Mouse (Mus musculus): ENCODE data around the gene P4htm. TPM values are rescaled to one million over a fixed set of nuclear protein-coding genes. Genes with fewer than 3 reads are reported as not detected.

Gene P4htm
- polyA plus RNA-seq, 1 experiment from 2014 or later, result 27.0 TPM

GRCm38 (mm10) chr9:108573774-108574690 is 23.4 kb downstream of the P4htm start:
- H3K9me3 ChIP-seq (ENCODE audit: control insufficient read depth, low read length), result no peaks in the 10 kb centered on the region
- ATAC-seq (ENCODE audit: low FRiP score, low TSS enrichment) (no peak), DNase-seq (peak; percentile 78)
- 0 out of 2 replicates have a peak overlapping the region, but pooled peaks have one; percentile 26 for H3K27ac ChIP-seq (replicated peaks; ENCODE audit: low read depth, low read length)
- 0 out of 2 replicates have a peak overlapping the region, but pooled peaks have one; percentile 16 for H3K9ac ChIP-seq (replicated peaks; ENCODE audit: low read length)
- WGBS, result 49% methylated on average over 26 of the region's 26 CpGs
- no peaks in the 10 kb centered on the region for H3K27me3 ChIP-seq (ENCODE audit: control insufficient read depth, insufficient read depth, low read length)
- peak overlapping the region; percentile 29; the same call in 1 of the 2 replicates for H3K4me2 ChIP-seq (ENCODE audit: low read length)
- H3K36me3 ChIP-seq (ENCODE audit: control insufficient read depth, insufficient read depth, low read length), result peaks cover 58% of the 10 kb centered on the region
- H3K4me3 ChIP-seq (replicated peaks; ENCODE audit: low read depth, low read length), result no peak overlapping the region
- H3K4me1 ChIP-seq (ENCODE audit: control insufficient read depth, insufficient read depth, low read length), result peaks cover 57% of the 10 kb centered on the region

DNA sequence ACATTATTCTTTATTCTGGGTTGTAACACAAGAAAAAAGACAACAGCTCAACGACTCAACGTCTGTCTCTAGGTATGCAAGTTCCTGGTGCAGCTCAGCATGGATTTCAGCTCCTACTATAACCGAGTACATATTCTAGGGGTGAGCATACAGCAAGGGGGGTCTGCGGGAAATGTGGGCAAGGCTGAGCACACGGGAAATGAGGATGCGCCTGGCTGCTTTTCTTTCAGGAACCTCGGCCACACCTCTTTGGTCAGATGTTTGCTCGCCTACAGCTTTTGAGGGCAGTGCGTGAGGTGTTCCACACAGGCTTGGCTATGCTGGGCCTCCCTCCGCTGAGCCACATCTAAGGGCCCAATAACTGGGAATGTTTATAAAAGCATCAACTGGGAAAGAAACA is 25.1 kb downstream of the P4htm start:
- Histone ChIP-seq H3K9me3 (ENCODE audit: control insufficient read depth, low read length) (no peaks in the 10 kb centered on the region), H3K36me3 (ENCODE audit: control insufficient read depth, insufficient read depth, low read length) (peaks cover 58% of the 10 kb centered on the region), H3K4me3 (replicated peaks; ENCODE audit: low read depth, low read length) (no peak overlapping the region), H3K4me1 (ENCODE audit: control insufficient read depth, insufficient read depth, low read length) (peaks cover 57% of the 10 kb centered on the region), H3K9ac (replicated peaks; ENCODE audit: low read length) (no peak overlapping the region), H3K27ac (replicated peaks; ENCODE audit: low read depth, low read length) (no peak overlapping the region), H3K4me2 (ENCODE audit: low read length) (no peak overlapping the region), H3K27me3 (ENCODE audit: control insufficient read depth, insufficient read depth, low read length) (no peaks in the 10 kb centered on the region)
- 78% methylated on average over 10 of the region's 10 CpGs for WGBS
- no peak for ATAC-seq (ENCODE audit: low FRiP score, low TSS enrichment)
- DNase-seq, result no peak

DNA sequence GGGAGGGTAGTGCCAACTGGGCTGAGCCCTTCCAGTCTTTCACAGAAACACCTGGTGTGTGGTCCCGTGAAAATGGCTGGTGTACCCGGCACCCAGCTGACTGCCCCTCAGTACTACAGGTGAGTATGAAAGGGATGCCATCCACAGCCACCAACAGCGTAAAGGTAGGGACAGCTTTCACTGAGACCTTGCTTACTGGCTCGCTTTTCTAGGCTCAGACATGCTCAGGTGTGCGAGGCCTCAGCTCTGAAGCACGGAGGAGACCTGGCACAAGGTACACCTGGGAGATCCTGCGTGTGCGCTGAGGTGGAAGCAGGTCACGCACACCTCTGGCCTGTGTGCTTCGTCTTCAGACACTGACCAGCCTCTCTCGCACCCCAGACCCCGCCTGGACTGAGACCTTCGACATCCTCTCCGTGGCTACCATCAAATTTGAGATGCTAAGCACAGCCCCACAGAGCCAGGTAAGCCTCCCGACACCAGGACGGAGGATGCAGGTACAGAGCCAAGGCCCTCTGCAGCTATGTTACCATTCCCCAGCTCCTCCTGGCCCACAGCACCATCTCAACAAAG is 26.0 kb downstream of the P4htm start:
- peaks cover 49% of the 10 kb centered on the region for H3K4me1 ChIP-seq (ENCODE audit: control insufficient read depth, insufficient read depth, low read length)

DNA sequence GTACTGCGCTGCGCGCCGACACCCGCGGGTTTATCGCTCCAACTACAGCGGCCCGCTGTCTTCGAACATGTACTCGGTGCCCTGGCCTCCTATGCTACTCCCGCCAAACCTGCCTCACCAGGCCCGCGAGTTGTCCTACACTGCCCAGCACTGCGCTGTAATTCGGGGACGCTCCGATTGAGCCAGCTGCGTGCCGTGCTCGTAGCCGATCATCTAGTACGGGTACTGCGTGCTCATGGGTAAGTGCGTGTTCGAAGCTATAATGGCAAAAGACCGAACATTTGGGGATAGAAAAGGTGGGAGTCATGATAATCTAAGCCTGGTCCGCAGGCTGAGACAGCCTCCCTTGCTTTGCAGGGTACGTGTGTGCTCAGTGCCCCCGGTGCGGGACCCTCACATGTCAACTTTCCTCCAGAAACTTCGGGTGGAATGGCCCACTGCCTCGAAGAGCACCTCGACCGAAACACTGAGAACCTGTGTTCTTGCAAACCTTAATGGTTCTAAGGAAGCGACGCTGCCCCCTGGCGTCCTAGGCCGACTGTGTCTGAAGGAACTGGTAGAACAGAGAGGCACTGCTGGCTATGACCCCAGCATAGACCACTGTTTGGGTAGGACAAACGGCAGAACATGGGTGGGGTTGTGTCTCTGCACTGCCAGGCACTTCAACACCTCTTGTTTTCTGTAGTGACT is 27.1 kb downstream of the P4htm start:
- Histone ChIP-seq H3K27ac (replicated peaks; ENCODE audit: low read depth, low read length) (peak overlapping the region; percentile 60), H3K4me3 (replicated peaks; ENCODE audit: low read depth, low read length) (peak overlapping the region; percentile 53), H3K27me3 (ENCODE audit: control insufficient read depth, insufficient read depth, low read length) (no peaks in the 10 kb centered on the region), H3K9ac (replicated peaks; ENCODE audit: low read length) (peak overlapping the region; percentile 62), H3K36me3 (ENCODE audit: control insufficient read depth, insufficient read depth, low read length) (peaks cover 55% of the 10 kb centered on the region), H3K9me3 (ENCODE audit: control insufficient read depth, low read length) (no peaks in the 10 kb centered on the region), H3K4me2 (ENCODE audit: low read length) (peak overlapping the region; percentile 97), H3K4me1 (ENCODE audit: control insufficient read depth, insufficient read depth, low read length) (peaks cover 45% of the 10 kb centered on the region)
- ATAC-seq (ENCODE audit: low FRiP score, low TSS enrichment), result 0 out of 2 replicates have a peak, but pooled peaks have one; percentile 1
- 1% methylated on average over 40 of the region's 40 CpGs for WGBS
- DNase-seq, result peak; percentile 86

More for the DNA sequence above, 26.0 kb downstream of the P4htm start:
- H3K9me3 ChIP-seq (ENCODE audit: control insufficient read depth, low read length), result no peaks in the 10 kb centered on the region
- no peak overlapping the region for H3K9ac ChIP-seq (replicated peaks; ENCODE audit: low read length)
- DNase-seq, result no peak
- H3K27ac ChIP-seq (replicated peaks; ENCODE audit: low read depth, low read length), result no peak overlapping the region
- ATAC-seq (ENCODE audit: low FRiP score, low TSS enrichment), result no peak
- no peak overlapping the region for H3K4me2 ChIP-seq (ENCODE audit: low read length)
- WGBS, result 97% methylated on average over 16 of the region's 16 CpGs
- H3K4me3 ChIP-seq (replicated peaks; ENCODE audit: low read depth, low read length), result no peak overlapping the region
- H3K27me3 ChIP-seq (ENCODE audit: control insufficient read depth, insufficient read depth, low read length), result no peaks in the 10 kb centered on the region
- peaks cover 58% of the 10 kb centered on the region for H3K36me3 ChIP-seq (ENCODE audit: control insufficient read depth, insufficient read depth, low read length)

DNA sequence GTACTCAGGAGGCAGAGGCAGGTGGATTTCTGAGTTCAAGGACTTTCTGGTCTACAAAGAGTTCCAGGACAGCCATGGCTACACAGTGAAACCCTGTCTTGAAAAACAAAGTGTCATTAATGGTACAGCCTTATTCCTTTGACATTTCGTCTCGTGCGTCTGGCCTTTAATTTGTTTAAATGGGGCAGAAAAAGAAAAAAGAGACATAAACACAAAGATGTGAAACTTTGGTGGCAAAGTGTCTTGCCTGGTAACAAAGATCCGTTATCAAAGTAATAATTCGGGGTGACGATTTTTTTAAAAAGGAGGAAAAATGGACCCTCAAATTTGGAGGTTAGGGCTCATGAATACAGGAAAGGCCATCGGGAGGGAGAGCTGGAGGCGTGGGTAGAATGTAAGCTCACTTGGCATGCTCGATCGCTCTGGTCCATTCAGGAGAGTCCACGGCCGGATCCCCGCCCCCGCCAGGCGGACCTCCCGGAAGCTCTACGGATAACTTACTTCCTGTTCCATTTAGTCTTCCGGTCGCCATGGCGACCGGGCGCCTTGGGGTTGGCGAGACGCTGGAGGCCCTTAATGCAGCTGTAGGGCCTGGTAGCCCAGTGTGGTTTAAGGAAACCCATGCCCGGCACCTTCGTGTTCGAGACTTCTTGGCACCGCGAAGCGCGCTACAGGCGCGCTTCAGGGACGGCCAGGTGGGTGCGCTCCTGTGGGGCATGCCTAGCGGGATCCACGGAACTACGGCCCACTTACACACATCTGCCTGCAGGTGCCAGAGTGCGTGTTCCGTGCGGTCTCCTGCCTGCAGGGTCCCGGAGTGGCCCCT is 27.9 kb downstream of the P4htm start, which contains the start of gene Dalrd3:
Gene Dalrd3, plus strand, starts transcription at position 506 of the 826 bp plus-strand sequence.
- DNase-seq (peak; percentile 97), ATAC-seq (ENCODE audit: low FRiP score, low TSS enrichment) (peak; percentile 57)
- H3K27ac ChIP-seq (replicated peaks; ENCODE audit: low read depth, low read length), result peak within 1 kb of the TSS; percentile 60
- peaks cover 54% of the 10 kb centered on the region for H3K36me3 ChIP-seq (ENCODE audit: control insufficient read depth, insufficient read depth, low read length)
- peaks cover 38% of the 10 kb centered on the region for H3K4me1 ChIP-seq (ENCODE audit: control insufficient read depth, insufficient read depth, low read length)
- peak within 1 kb of the TSS; percentile 62 for H3K9ac ChIP-seq (replicated peaks; ENCODE audit: low read length)
- peak within 1 kb of the TSS; percentile 100 for H3K4me2 ChIP-seq (ENCODE audit: low read length)
- H3K9me3 ChIP-seq (ENCODE audit: control insufficient read depth, low read length), result no peaks in the 10 kb centered on the region
- no peaks in the 10 kb centered on the region for H3K27me3 ChIP-seq (ENCODE audit: control insufficient read depth, insufficient read depth, low read length)
- peak within 1 kb of the TSS; percentile 53 for H3K4me3 ChIP-seq (replicated peaks; ENCODE audit: low read depth, low read length)
- WGBS, result 7% methylated on average over 42 of the region's 42 CpGs

DNA sequence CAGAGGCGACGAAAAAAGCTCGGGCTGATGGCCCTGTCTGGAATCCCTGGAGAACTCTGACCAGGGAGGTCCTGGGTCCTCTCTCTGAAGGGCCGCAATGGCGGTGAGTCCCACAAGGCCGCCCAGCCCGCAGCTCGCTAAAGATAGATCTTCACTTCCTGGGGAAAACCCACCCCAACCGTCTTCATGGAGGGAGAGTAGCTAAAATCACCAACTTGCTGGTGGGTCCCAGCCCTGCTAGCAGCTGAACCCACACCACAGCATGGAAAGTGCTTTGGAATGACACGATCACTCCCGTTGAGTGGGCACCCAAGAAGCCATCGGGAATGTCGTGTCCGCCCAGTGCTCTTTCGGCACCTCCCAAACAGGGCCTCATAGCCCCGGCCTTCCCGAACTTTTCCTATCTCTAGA is 29.0 kb downstream of the P4htm start:
- 79% methylated on average over 17 of the region's 17 CpGs for WGBS
- no peak for ATAC-seq (ENCODE audit: low FRiP score, low TSS enrichment)
- Histone ChIP-seq H3K4me3 (replicated peaks; ENCODE audit: low read depth, low read length) (peak overlapping the region; percentile 73), H3K27ac (replicated peaks; ENCODE audit: low read depth, low read length) (no peak overlapping the region), H3K9me3 (ENCODE audit: control insufficient read depth, low read length) (no peaks in the 10 kb centered on the region), H3K4me1 (ENCODE audit: control insufficient read depth, insufficient read depth, low read length) (peaks cover 30% of the 10 kb centered on the region), H3K36me3 (ENCODE audit: control insufficient read depth, insufficient read depth, low read length) (peaks cover 54% of the 10 kb centered on the region), H3K4me2 (ENCODE audit: low read length) (peak overlapping the region; percentile 100), H3K9ac (replicated peaks; ENCODE audit: low read length) (no peak overlapping the region), H3K27me3 (ENCODE audit: control insufficient read depth, insufficient read depth, low read length) (no peaks in the 10 kb centered on the region)
- no peak for DNase-seq

DNA sequence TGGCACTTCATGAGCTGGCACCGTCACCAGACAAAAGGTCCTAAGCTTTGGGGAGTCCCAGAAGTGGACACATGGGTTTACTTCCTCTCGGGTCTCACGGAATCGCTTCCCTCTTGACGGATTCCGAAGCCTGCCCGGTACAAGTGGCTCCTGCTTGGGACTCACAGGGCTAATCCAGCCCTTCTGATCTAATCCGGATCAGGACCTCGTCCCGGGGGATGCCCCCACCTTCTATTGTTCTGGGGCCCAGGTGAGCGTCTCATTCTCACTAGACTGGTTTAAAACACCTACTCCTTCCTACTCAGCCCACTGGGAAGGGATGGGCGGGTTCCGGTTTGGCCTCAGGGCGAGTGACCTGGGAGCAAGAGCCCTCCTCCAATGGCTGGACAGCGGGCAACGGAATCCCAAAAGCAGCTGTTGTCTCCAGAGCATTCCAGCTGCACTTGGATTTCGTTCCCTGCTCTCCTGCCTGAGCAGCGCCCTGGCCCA is 29.5 kb downstream of the P4htm start:
- 10% methylated on average over 18 of the region's 18 CpGs for WGBS
- no peaks in the 10 kb centered on the region for H3K27me3 ChIP-seq (ENCODE audit: control insufficient read depth, insufficient read depth, low read length)
- H3K4me2 ChIP-seq (ENCODE audit: low read length), result peak overlapping the region; percentile 100
- peaks cover 30% of the 10 kb centered on the region for H3K4me1 ChIP-seq (ENCODE audit: control insufficient read depth, insufficient read depth, low read length)
- no peak for DNase-seq
- H3K4me3 ChIP-seq (replicated peaks; ENCODE audit: low read depth, low read length), result peak overlapping the region; percentile 73
- no peaks in the 10 kb centered on the region for H3K9me3 ChIP-seq (ENCODE audit: control insufficient read depth, low read length)
- peaks cover 54% of the 10 kb centered on the region for H3K36me3 ChIP-seq (ENCODE audit: control insufficient read depth, insufficient read depth, low read length)
- ATAC-seq (ENCODE audit: low FRiP score, low TSS enrichment), result no peak
- peak overlapping the region; percentile 84 for H3K9ac ChIP-seq (replicated peaks; ENCODE audit: low read length)
- peak overlapping the region; percentile 96 for H3K27ac ChIP-seq (replicated peaks; ENCODE audit: low read depth, low read length)

Data from midbrain, embryonic 14.5 days (tissue).